Mouse (Mus musculus) v-Abl transformed pro-B cells (cell line): ENCODE results near the gene Nuak2.

Source experiments
- in situ Hi-C, 2 experiments: fragments of 400-800 bp; cut with MboI; formaldehyde crosslinking; loops; one replicate each; pipeline ENCODE4 v1.15.1; 2025; ENCODE audit not compliant: unreplicated experiment in 2 of 2

Gene Nuak2

DNA sequence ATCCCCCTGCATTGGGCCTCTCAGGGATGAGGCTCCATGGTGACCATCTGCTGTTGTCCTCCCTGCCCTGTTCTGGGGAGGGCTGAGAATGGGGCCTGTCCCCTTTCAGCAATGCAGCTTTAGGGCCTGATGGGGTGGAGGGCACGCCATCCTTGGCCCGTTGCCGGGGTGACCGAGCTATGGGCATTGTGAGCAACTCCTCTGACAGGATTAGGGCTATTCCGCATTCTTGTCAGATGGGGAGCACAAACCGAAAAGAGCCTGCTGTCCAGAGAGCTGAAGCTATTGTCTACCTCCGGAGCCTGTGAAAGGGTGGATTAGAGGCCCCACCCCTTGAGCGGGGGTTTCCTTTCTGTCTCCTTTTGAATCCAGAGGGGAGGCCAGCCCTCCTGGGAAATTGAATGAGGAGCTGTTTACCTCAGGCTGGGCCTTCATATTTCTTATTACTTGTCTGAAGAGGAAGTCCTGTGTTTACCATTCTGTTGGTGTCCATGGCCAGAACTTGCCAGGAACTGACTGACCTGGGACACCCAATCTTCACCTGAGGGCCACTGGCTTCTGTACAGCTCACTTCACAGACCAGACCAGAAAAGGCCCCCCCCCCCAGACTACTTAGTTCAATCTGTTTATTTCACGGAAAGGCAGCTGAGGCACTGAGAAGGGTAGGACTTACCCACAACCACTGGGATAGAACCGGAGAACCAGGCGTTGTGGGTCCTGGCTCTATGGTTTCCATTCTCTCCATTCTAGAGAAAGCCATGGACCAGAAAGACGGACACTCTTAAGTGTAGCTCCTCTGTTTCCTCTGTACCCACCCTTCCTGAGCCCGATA is 7.0 kb downstream of the Nuak2 start:
- in situ Hi-C loops: no loop called here

DNA sequence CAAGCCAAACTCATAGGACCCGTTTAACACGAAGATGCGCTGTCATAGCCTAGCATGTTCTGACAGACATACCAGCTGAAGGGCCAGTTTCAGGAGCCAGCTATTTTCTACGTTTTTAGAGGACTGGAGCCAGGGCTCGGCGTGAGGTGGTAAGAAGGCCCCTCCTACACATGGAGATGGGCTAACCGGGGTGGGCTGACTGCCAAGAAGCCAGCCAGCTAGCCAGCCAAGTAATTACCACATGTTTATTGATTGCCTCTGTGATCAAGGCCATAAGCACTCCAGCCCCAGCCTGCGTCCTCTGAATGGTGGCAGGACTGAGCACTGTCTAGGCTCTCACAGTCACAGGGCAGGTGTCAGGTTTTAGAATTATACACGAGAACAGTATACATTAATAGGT is 10.9 kb downstream of the Nuak2 start:
- in situ Hi-C loops: no loop called here

- in situ Hi-C loops: no loop called here
Observed at GRCm38 (mm10) chr1:132327477-132327876, 11.6 kb downstream of the Nuak2 start.

GRCm38 (mm10) chr1:132328565-132328964 is 12.6 kb downstream of the Nuak2 start:
- in situ Hi-C loops: no loop called here

DNA sequence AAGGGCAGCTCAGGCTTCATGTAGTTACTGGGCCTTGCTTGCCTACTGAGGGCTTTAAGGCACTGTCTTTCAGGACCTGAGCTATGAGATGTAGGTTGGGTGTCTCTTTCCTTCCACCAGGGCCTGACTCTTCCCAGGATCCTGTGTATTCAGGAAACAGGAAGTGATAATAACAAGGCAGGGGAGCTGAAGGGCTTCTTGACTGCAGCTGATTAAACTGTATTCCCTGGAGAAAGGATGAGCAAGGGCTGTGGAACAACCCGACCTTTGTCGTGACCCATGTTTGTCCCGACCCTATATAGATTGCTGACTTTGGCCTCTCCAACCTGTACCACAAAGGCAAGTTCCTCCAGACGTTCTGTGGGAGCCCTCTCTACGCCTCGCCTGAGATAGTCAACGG is 13.7 kb downstream of the Nuak2 start:
- in situ Hi-C loops: no loop called here

DNA sequence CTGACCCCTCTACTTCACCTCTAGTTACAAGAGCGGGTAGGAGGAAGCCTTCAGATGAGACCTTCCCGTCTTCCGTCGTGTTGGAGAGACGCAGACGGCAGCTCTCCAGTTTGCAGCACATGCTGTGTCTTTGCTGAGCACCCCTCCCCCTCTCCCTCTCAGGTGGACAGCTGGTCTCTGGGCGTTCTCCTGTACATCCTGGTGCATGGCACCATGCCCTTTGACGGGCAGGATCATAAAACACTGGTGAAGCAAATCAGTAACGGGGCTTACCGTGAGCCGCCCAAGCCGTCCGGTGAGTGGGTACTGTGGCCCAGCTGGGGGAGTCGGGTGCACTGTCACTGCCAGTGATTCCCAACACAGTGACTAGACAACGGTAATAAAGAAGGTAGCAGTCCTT is 14.5 kb downstream of the Nuak2 start:
- in situ Hi-C loops: no loop called here

- in situ Hi-C loops: no loop called here
Observed at GRCm38 (mm10) chr1:132331283-132331682, 15.4 kb downstream of the Nuak2 start.

- in situ Hi-C loops: no loop called here
Observed at GRCm38 (mm10) chr1:132333201-132333600, 17.3 kb downstream of the Nuak2 start.

DNA sequence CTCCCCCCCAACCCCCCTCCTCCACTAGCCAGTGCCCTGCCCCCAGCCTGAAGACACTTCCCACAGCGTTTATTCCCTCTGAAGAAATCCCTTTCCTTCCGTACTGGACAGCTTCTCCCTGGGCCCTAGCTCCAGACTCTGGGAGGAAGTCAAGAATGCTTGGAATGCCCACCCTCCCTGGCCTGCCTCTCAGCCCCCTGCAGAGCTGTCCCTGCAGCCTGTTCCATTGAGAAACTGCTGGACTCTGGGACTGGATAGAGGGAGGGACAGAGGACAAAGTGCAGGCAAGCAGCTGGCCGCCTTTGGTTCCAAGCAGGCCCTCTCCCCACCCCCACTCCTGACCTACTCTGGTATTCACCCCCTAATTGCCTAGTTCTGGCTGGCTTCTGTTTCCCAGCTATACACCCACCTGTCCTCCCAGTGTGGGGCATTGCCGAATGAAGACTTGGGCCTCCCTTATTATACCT is 17.8 kb downstream of the Nuak2 start:
- in situ Hi-C loops: no loop called here

DNA sequence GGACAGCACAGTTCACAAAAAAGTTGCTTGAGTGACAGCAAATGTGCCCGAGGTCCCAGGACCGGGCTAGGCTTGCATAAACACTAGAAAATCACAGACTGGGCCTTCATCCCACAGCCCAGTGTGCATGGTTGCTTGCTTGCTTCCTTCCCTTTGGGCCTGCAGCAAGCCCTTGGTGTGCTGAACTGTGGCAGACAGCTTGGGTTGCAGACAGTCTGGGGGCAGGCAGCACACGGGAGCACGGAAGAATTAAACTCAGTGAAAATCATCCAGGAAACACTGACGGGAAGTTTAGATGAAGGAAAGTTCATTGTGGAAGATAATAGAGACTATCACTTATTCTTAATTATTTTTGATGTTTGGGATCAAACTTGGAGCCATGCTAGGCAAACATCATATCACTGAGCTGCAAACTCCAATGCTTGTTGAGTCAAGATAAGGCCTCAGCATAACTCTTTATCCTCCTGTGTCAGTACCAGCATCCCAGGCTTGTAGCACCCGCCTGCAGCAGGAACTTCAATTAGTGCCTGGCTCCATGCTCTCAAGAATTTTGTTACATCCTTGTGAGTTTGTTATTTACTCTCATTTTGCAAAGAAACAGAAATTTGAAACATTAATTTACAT is 18.4 kb downstream of the Nuak2 start:
- in situ Hi-C loops: no loop called here

- in situ Hi-C loops: no loop called here
Observed at GRCm38 (mm10) chr1:132335378-132335965, 19.5 kb downstream of the Nuak2 start.

GRCm38 (mm10) chr1:132336921-132337320 is 21.0 kb downstream of the Nuak2 start:
- in situ Hi-C loops: no loop called here

DNA sequence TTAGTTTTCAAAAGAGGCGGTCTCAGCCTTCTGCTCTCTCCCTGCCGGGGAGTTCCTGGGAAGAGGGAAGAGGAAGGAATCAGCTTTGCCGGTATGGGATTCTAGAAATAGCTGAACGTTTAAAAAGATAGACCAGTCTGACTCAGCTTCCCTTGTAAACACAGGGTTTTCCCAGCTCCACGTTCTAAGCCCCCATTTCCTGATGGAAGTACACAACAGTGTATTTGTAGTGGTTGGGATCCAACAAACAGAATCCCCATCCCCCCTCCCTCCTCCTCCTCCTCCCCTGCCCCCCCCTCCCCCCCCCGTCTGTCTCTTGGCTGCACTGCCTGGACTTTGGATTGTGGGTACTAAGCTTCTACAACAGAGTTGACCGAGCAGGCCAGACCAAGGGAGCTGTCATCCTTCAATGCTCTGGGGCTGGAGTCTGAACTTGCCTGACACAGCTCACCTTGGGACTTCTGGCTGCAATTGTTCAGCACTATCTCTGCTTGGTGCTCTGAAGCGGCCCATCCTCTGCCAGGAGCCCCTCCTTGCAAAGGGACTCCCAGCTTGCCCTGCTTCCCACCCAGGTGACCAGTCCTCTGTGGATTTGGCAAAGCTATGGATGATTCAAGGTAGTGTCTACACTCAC is 22.2 kb downstream of the Nuak2 start:
- in situ Hi-C loops: no loop called here

GRCm38 (mm10) chr1:132341731-132342501 is 26.0 kb downstream of the Nuak2 start:
- in situ Hi-C loops: no loop called here

DNA sequence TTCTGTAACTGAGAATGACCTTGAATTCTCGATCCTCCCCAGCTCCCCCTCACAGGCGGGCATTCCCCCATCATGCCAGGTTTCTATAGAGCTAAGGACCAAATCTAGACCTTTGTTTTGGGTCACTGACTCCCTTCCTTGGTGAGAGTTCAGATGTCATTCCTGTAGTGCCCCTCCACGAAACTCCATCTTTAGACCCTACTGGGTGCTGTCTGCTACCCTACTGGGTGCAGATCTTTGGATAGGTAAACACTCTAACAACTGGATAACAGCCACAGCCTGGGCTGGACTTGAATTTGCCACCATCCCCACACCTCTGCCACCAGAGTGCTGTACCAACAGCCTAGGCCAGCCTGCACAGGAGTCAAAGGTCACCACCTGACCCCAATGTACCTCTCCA is 26.6 kb downstream of the Nuak2 start:
- in situ Hi-C loops: no loop called here

DNA sequence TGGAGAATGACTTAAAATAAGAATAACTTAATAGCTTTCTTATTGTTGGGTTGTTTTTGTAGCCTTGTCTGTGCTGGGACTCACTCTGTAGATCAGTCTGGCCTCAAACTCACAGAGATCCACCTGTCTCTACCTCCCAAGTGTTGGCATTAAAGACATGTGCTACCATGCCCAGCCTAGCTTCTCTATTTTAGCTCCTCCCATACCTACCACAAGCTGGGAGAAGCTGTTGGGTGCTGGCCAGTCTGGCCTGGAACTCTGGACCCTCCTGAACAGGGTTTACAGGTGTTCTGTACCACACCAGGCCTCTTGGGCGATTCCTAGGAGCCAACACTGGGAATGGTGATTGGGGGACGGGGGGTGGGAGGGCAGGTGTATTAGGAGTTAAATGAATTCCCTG is 27.3 kb downstream of the Nuak2 start:
- in situ Hi-C loops: no loop called here

- in situ Hi-C loops: no loop called here
Observed at GRCm38 (mm10) chr1:132343656-132344055, 27.7 kb downstream of the Nuak2 start.

DNA sequence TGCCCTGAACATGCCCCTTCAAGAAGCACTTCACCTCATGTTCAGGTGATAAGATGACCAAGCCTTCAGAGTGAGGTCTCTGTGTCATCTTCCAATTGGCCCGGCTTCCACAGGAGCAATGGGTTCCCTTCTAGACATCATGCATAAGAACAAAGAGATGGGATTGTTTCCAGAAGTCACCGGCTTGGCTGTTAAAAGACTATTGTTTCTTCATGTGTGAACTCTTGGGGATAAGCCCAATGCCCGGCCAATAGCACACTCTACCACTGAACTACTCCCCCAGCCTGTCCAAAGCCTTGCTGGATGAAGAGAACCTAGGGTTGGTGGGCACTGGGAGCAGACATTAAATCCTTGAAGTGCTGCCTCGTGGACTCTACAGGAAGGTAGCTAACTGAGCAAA is 29.6 kb downstream of the Nuak2 start:
- in situ Hi-C loops: no loop called here

DNA sequence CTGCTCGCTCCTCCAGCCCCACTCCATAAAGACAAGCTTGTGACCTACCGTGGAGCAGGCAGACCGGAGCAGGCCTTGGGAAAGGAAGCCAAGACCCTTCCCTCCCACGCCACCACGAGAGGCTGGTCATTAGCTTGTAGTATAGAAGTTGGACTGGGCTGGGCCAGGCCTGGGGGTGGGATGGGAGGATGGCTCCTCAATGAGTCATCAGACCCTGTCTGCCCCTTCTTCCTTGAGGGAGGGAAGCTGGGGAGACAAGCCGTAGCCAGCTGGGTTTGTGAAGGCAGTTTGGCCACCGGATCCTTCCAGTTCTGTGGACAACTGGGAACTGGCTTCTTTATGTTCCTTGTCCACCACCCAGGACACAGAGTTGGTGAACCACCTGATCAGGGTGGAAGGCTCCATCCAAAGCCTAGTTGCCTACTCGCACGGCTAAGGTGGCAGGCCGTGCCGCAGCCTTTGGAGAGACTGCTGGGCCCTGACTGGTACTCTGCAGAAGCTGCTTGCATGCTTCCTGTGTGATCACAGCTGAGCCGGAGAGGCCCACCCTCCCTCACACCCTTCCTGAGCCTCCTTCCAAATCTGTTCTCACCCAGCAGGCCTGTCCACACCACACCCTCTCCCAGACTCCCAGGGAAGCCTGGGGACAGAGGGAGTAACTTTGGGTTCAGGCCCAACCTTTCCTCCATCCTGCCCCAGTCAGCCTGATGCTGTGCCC is 30.4 kb downstream of the Nuak2 start:
- in situ Hi-C loops: no loop called here

GRCm38 (mm10) chr1:132346951-132347350 is 31.0 kb downstream of the Nuak2 start:
- in situ Hi-C loops: no loop called here
